Comparison of ENCODE assay signal across 27 mouse cellular contexts in genomic region chr12:38816235-38816634, GRCm38 (mm10).
"Had no signal": no experiment of that assay in that cellular context is flagged by ENCODE, and none has a peak within 500 bp of the region (broad histone marks: within the 10 kb centered on the region; RNA-seq: fewer than 3 reads in every experiment).

No protein-coding gene starts in this region.

- H3K27me3 ChIP-seq: heart, embryonic 13.5 days; heart, embryonic 15.5 days; hindbrain, embryonic 13.5 days; hindbrain, embryonic 15.5 days; kidney, embryonic 15.5 days; limb, embryonic 13.5 days; limb, embryonic 15.5 days; liver, embryonic 12.5 days had no signal

- H3K9me3 ChIP-seq: heart, embryonic 13.5 days; heart, embryonic 15.5 days; hindbrain, embryonic 13.5 days; hindbrain, embryonic 15.5 days; kidney, embryonic 15.5 days; limb, embryonic 13.5 days; limb, embryonic 15.5 days; liver, embryonic 12.5 days had no signal

- H3K9ac ChIP-seq: heart, embryonic 13.5 days; heart, embryonic 15.5 days; hindbrain, embryonic 13.5 days; hindbrain, embryonic 15.5 days; kidney, embryonic 15.5 days; limb, embryonic 13.5 days; limb, embryonic 15.5 days; liver, embryonic 12.5 days; liver, embryonic 14.5 days had no signal

- H3K36me3 ChIP-seq: heart, embryonic 13.5 days; heart, embryonic 15.5 days; hindbrain, embryonic 13.5 days; hindbrain, embryonic 15.5 days; kidney, embryonic 15.5 days; limb, embryonic 13.5 days; limb, embryonic 15.5 days; liver, embryonic 12.5 days had no signal

- H3K4me2 ChIP-seq: heart, embryonic 11.5 days; heart, embryonic 13.5 days; heart, embryonic 15.5 days; hindbrain, embryonic 13.5 days; hindbrain, embryonic 15.5 days; kidney, embryonic 15.5 days; limb, embryonic 13.5 days; limb, embryonic 15.5 days; liver, embryonic 12.5 days had no signal

- ATAC-seq: hindbrain, postnatal 0 days; intestine, embryonic 16.5 days; liver, embryonic 12.5 days had no signal

- DNase-seq: gastrocnemius, postnatal 14 days; gastrocnemius, postnatal 36 days; heart, adult 11 months; heart, adult 2 months; heart, postnatal 14 days; heart, postnatal 36 days; kidney, adult 11 months; kidney, adult 2 months; kidney, adult 9 months; kidney, postnatal 14 days; kidney, postnatal 36 days; layer of hippocampus, adult 9-11 months; layer of hippocampus, postnatal 36 days; left cerebral cortex, postnatal 4 days had no signal

- H3K4me1 ChIP-seq: heart, embryonic 13.5 days; hindbrain, embryonic 13.5 days; hindbrain, embryonic 15.5 days; kidney, embryonic 15.5 days; limb, embryonic 13.5 days; limb, embryonic 15.5 days; liver, embryonic 12.5 days had no signal

- H3K4me3 ChIP-seq: heart, adult 2 months; heart, embryonic 13.5 days; heart, embryonic 15.5 days; hindbrain, embryonic 13.5 days; hindbrain, embryonic 15.5 days; kidney, embryonic 15.5 days; limb, embryonic 13.5 days; limb, embryonic 15.5 days; liver, embryonic 12.5 days had no signal

- H3K27ac ChIP-seq: heart, adult 2 months; heart, embryonic 13.5 days; heart, embryonic 15.5 days; hindbrain, embryonic 13.5 days; hindbrain, embryonic 15.5 days; hindbrain, postnatal 0 days; kidney, embryonic 15.5 days; kidney, postnatal 0 days; limb, embryonic 13.5 days; limb, embryonic 15.5 days; liver, embryonic 12.5 days; liver, embryonic 14.5 days had no signal
